Mouse (Mus musculus) lung, adult 2 months (tissue): Measurements from ENCODE around the gene Etfa.

Experiments
- CTCF ChIP-seq: fragments of 200-500 bp; IDR thresholded peaks from 2 replicates; pipeline ENCODE4 v1.5.1; 2011; ENCODE audit warnings: mild to moderate bottlenecking, low read length, control low read depth; ENCODE audit not compliant: insufficient read depth
- POLR2A ChIP-seq: fragments of 200-500 bp; IDR thresholded peaks from 2 replicates; pipeline ENCODE4 v1.6.1; 2011; ENCODE audit warnings: low read depth, mild to moderate bottlenecking, control low read depth, low read length, borderline replicate concordance; ENCODE audit errors: extremely low read depth

DNA sequence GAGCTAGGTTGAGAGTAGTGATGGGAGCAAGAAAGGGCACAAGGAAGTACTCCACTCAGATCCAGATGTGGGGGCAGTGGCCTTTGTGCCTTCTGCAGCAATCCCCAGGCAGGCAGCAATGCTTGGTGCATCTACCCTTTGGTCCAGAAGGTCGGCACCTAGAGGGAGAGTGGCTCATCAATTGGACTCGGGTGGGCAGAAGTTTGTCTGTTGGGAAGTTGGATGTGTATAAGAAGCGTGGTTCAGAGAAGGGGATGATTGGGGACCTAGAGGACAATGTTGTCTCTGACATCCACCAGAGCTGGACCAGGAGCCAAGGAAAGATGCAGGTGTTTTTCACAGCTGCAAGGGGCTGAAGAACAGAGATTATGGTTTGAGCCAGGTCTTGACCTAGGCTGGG, 36.8 kb upstream of the Etfa start:
- TF ChIP-seq POLR2A: no peak
- TF ChIP-seq CTCF: no peak
